Mouse (Mus musculus): ENCODE data around the gene Unc93b1. TPM values are rescaled to one million over a fixed set of nuclear protein-coding genes. Genes with fewer than 3 reads are reported as not detected.

Gene Unc93b1
- polyA plus RNA-seq, 1 experiment from 2014 or later = 12.4 TPM

Other genes with a start within 250 kb of the Unc93b1 start
- 2.9 and 3.3 TPM in 2 replicates for gene Lrp5, start 248.6 kb upstream of the Unc93b1 start, polyA plus RNA-seq (2015; fragmentation: Nextera tagmentation; extraction: Ambion mirVana)
- 24.1 and 26.2 TPM in 2 replicates for gene 1810055G02Rik, start 226.9 kb upstream of the Unc93b1 start, polyA plus RNA-seq (2015; fragmentation: Nextera tagmentation; extraction: Ambion mirVana)
- 17.7 and 17.9 TPM in 2 replicates for gene Kmt5b, start 167.8 kb upstream of the Unc93b1 start, polyA plus RNA-seq (2015; fragmentation: Nextera tagmentation; extraction: Ambion mirVana)
- 22.6 and 23.5 TPM in 2 replicates for gene Chka, start 83.4 kb upstream of the Unc93b1 start, polyA plus RNA-seq (2015; fragmentation: Nextera tagmentation; extraction: Ambion mirVana)
- gene Tcirg1, start 28.1 kb upstream of the Unc93b1 start, polyA plus RNA-seq (2015; fragmentation: Nextera tagmentation; extraction: Ambion mirVana) = 22.7 and 25.1 TPM in 2 replicates
- gene Ndufs8, start 22.4 kb upstream of the Unc93b1 start, polyA plus RNA-seq (2015; fragmentation: Nextera tagmentation; extraction: Ambion mirVana) = 361 and 400 TPM in 2 replicates
- 2.2 and 2.3 TPM in 2 replicates for gene Aldh3b1, start 5.4 kb upstream of the Unc93b1 start, polyA plus RNA-seq (2015; fragmentation: Nextera tagmentation; extraction: Ambion mirVana)
- not detected in 2 replicates for gene Aldh3b3, start 23.5 kb downstream of the Unc93b1 start, polyA plus RNA-seq (2015; fragmentation: Nextera tagmentation; extraction: Ambion mirVana)
- gene Aldh3b2, start 37.1 kb downstream of the Unc93b1 start, polyA plus RNA-seq (2015; fragmentation: Nextera tagmentation; extraction: Ambion mirVana) = 0.06 TPM in 1 of 2 replicates, not detected in the other
- 10.4 and 10.8 TPM in 2 replicates for gene Acy3, start 51.4 kb downstream of the Unc93b1 start, polyA plus RNA-seq (2015; fragmentation: Nextera tagmentation; extraction: Ambion mirVana)
- gene Tbx10, start 57.6 kb downstream of the Unc93b1 start, polyA plus RNA-seq (2015; fragmentation: Nextera tagmentation; extraction: Ambion mirVana) = not detected in 2 replicates
- 51.7 and 60.0 TPM in 2 replicates for gene Nudt8, start 65.4 kb downstream of the Unc93b1 start, polyA plus RNA-seq (2015; fragmentation: Nextera tagmentation; extraction: Ambion mirVana)
- 4.1 and 5.4 TPM in 2 replicates for gene Gm49405, start 65.4 kb downstream of the Unc93b1 start, polyA plus RNA-seq (2015; fragmentation: Nextera tagmentation; extraction: Ambion mirVana)
- gene Doc2g, start 68.1 kb downstream of the Unc93b1 start, polyA plus RNA-seq (2015; fragmentation: Nextera tagmentation; extraction: Ambion mirVana) = 80.5 and 99.3 TPM in 2 replicates
- gene Ndufv1, start 77.6 kb downstream of the Unc93b1 start, polyA plus RNA-seq (2015; fragmentation: Nextera tagmentation; extraction: Ambion mirVana) = 407 and 462 TPM in 2 replicates
- 380 and 421 TPM in 2 replicates for gene Gstp1, start 102.8 kb downstream of the Unc93b1 start, polyA plus RNA-seq (2015; fragmentation: Nextera tagmentation; extraction: Ambion mirVana)
- gene Gstp2, start 110.8 kb downstream of the Unc93b1 start, polyA plus RNA-seq (2015; fragmentation: Nextera tagmentation; extraction: Ambion mirVana) = 5.1 and 5.9 TPM in 2 replicates
- gene Gstp3, start 124.4 kb downstream of the Unc93b1 start, polyA plus RNA-seq (2015; fragmentation: Nextera tagmentation; extraction: Ambion mirVana) = 0.29 and 0.61 TPM in 2 replicates
- not detected in 2 replicates for gene Cabp2, start 146.4 kb downstream of the Unc93b1 start, polyA plus RNA-seq (2015; fragmentation: Nextera tagmentation; extraction: Ambion mirVana)
- 64.5 and 64.9 TPM in 2 replicates for gene Cdk2ap2, start 162.0 kb downstream of the Unc93b1 start, polyA plus RNA-seq (2015; fragmentation: Nextera tagmentation; extraction: Ambion mirVana)
- 18.2 and 21.8 TPM in 2 replicates for gene Pitpnm1, start 164.8 kb downstream of the Unc93b1 start, polyA plus RNA-seq (2015; fragmentation: Nextera tagmentation; extraction: Ambion mirVana)
- gene Aip, start 190.7 kb downstream of the Unc93b1 start, polyA plus RNA-seq (2015; fragmentation: Nextera tagmentation; extraction: Ambion mirVana) = 84.3 and 96.3 TPM in 2 replicates
- gene Gpr152, start 204.6 kb downstream of the Unc93b1 start, polyA plus RNA-seq (2015; fragmentation: Nextera tagmentation; extraction: Ambion mirVana) = not detected in 2 replicates
- not detected in 2 replicates for gene Cabp4, start 208.8 kb downstream of the Unc93b1 start, polyA plus RNA-seq (2015; fragmentation: Nextera tagmentation; extraction: Ambion mirVana)
- 107 and 122 TPM in 2 replicates for gene Coro1b, start 213.4 kb downstream of the Unc93b1 start, polyA plus RNA-seq (2015; fragmentation: Nextera tagmentation; extraction: Ambion mirVana)
- gene Ptprcap, start 218.4 kb downstream of the Unc93b1 start, polyA plus RNA-seq (2015; fragmentation: Nextera tagmentation; extraction: Ambion mirVana) = 1.2 and 1.4 TPM in 2 replicates
- gene Rps6kb2, start 228.2 kb downstream of the Unc93b1 start, polyA plus RNA-seq (2015; fragmentation: Nextera tagmentation; extraction: Ambion mirVana) = 46.0 and 47.1 TPM in 2 replicates
- gene Carns1, start 240.3 kb downstream of the Unc93b1 start, polyA plus RNA-seq (2015; fragmentation: Nextera tagmentation; extraction: Ambion mirVana) = 4.4 and 5.0 TPM in 2 replicates

Measured in heart, embryonic 13.5 days (tissue).